Mouse (Mus musculus) G1E (cell line): ENCODE measurements around the gene Serpine2. TPM values are rescaled to one million over a fixed set of nuclear protein-coding genes. Genes with fewer than 3 reads are reported as not detected.

Experiments
- ATAC-seq: 2 replicates; pipeline ENCODE4 v1.8.0; 2016; ENCODE audit warnings: mild to moderate bottlenecking; ENCODE audit not compliant: insufficient number of reproducible peaks, poor library complexity, low FRiP score, severe bottlenecking; ENCODE audit errors: extremely low read depth
- DNase-seq: peaks from one replicate; pipeline ENCODE4 v3.0.0; 2012; ENCODE audit warnings: low spot score
- H3K27me3 ChIP-seq: 2 replicates; pipeline ENCODE4 v1.6.1; 2012; ENCODE audit warnings: mild to moderate bottlenecking, low read length, inconsistent platforms; ENCODE audit not compliant: insufficient read depth
- H3K36me3 ChIP-seq: replicated peaks from 2 replicates; pipeline ENCODE3; 2012; ENCODE audit warnings: mild to moderate bottlenecking, inconsistent platforms
- H3K4me1 ChIP-seq: 2 replicates; pipeline ENCODE4 v1.6.1; 2012; ENCODE audit warnings: low read depth, low read length, inconsistent platforms, mixed read lengths; ENCODE audit not compliant: insufficient read depth
- H3K4me3 ChIP-seq: 2 replicates; pipeline ENCODE4 v1.5.1; 2012; ENCODE audit warnings: low read depth, mild to moderate bottlenecking, inconsistent platforms, low read length, moderate library complexity, mixed read lengths
- H3K9me3 ChIP-seq: replicated peaks from 2 replicates; pipeline ENCODE4 v1.6.1; 2012; ENCODE audit warnings: inconsistent platforms
- CTCF ChIP-seq: IDR thresholded peaks from 2 replicates; pipeline ENCODE4 v1.5.1; 2012; ENCODE audit warnings: low read depth, low read length, inconsistent platforms, mixed read lengths
- GATA1 ChIP-seq: IDR thresholded peaks from 2 replicates; pipeline ENCODE4 v1.6.1; 2012; ENCODE audit warnings: borderline replicate concordance, low read length, inconsistent platforms, mixed read lengths
- GATA2 ChIP-seq: IDR thresholded peaks from 2 replicates; pipeline ENCODE4 v1.6.1; 2012; ENCODE audit warnings: low read depth, low read length, inconsistent platforms, borderline replicate concordance
- POLR2AphosphoS5 ChIP-seq: IDR thresholded peaks from 2 replicates; pipeline ENCODE4 v1.6.1; 2012; ENCODE audit warnings: low read depth, low read length, inconsistent platforms; ENCODE audit not compliant: insufficient replicate concordance
- TAL1 ChIP-seq: conservative IDR thresholded peaks from 2 replicates; pipeline ENCODE4 v1.6.1; 2012; ENCODE audit warnings: low read depth, low read length, inconsistent platforms, mixed read lengths
- polyA plus RNA-seq: library from polyadenylated mRNA; stranded (reverse); fragments of >175 nt; gene quantifications from 2 replicates; pipeline ENCODE4 v1.2.3, GENCODE M21; 2012
- total RNA-seq, 2 experiments: library from RNA; stranded (forward) in 1 of 2; stranded (reverse) in 1 of 2; fragments of 200-1000 nt in 1 of 2; fragments of >200 nt in 1 of 2; fragmentation: Nextera tagmentation in 1 of 2; gene quantifications; 2 replicates each; pipeline ENCODE4 v1.2.3; 2014 to 2017

Gene Serpine2
- total and polyA plus RNA-seq, 3 experiments, result 0.44 TPM; not detected in 2

GRCm38 (mm10) chr1:79822806-79823525, 38.0 kb downstream of the Serpine2 start:
- DNase-seq, result no peak
- Histone ChIP-seq H3K36me3 (no peaks in the 10 kb centered on the region), H3K4me3 (no peak overlapping the region), H3K27me3 (peaks cover 3% of the 10 kb centered on the region; the same call in 1 of the 2 replicates), H3K9me3 (no peaks in the 10 kb centered on the region), H3K4me1 (peaks cover 3% of the 10 kb centered on the region; the same call in 1 of the 2 replicates)
- TF ChIP-seq GATA2 (no peak), GATA1 (no peak), CTCF (no peak), POLR2AphosphoS5 (no peak), TAL1 (no peak)
- no peak for ATAC-seq

GRCm38 (mm10) chr1:79819296-79819879, 41.6 kb downstream of the Serpine2 start:
- H3K36me3 ChIP-seq, result no peaks in the 10 kb centered on the region
- no peak for TF ChIP-seq GATA2
- no peak for TF ChIP-seq CTCF
- TF ChIP-seq GATA1, result no peak
- TF ChIP-seq TAL1, result no peak
- no peak for TF ChIP-seq POLR2AphosphoS5

GRCm38 (mm10) chr1:79815446-79815845, 45.5 kb downstream of the Serpine2 start:
- ATAC-seq (no peak), DNase-seq (no peak)
- Histone ChIP-seq H3K4me1 (no peaks in the 10 kb centered on the region), H3K27me3 (no peaks in the 10 kb centered on the region), H3K36me3 (no peaks in the 10 kb centered on the region), H3K4me3 (no peak overlapping the region), H3K9me3 (no peaks in the 10 kb centered on the region)
- TF ChIP-seq GATA1 (no peak), GATA2 (no peak), TAL1 (no peak), POLR2AphosphoS5 (no peak), CTCF (no peak)

More at GRCm38 (mm10) chr1:79819296-79819879, 41.6 kb downstream of the Serpine2 start:
- Histone ChIP-seq H3K4me3 (no peak overlapping the region), H3K27me3 (peaks cover 3% of the 10 kb centered on the region; the same call in 1 of the 2 replicates), H3K4me1 (peaks cover 3% of the 10 kb centered on the region; the same call in 1 of the 2 replicates), H3K9me3 (no peaks in the 10 kb centered on the region)
- ATAC-seq (no peak), DNase-seq (no peak)

- Histone ChIP-seq H3K4me3 (no peak overlapping the region), H3K4me1 (no peaks in the 10 kb centered on the region), H3K27me3 (peaks cover 3% of the 10 kb centered on the region), H3K9me3 (no peaks in the 10 kb centered on the region), H3K36me3 (no peaks in the 10 kb centered on the region)
- no peak for DNase-seq
- TF ChIP-seq CTCF, result no peak
- TF ChIP-seq GATA1, result no peak
- TF ChIP-seq TAL1, result no peak
- no peak for TF ChIP-seq POLR2AphosphoS5
- no peak for TF ChIP-seq GATA2
- no peak for ATAC-seq
Observed at GRCm38 (mm10) chr1:79809447-79809846, 51.5 kb downstream of the Serpine2 start.

GRCm38 (mm10) chr1:79806865-79807264, 54.1 kb downstream of the Serpine2 start:
- H3K36me3 ChIP-seq, result no peaks in the 10 kb centered on the region
- no peaks in the 10 kb centered on the region for H3K4me1 ChIP-seq
- no peak overlapping the region for H3K4me3 ChIP-seq
- DNase-seq, result no peak
- TF ChIP-seq GATA1 (no peak), POLR2AphosphoS5 (no peak), CTCF (no peak), TAL1 (no peak), GATA2 (no peak)
- no peak for ATAC-seq
- no peaks in the 10 kb centered on the region for H3K9me3 ChIP-seq
- H3K27me3 ChIP-seq, result peaks cover 6% of the 10 kb centered on the region

GRCm38 (mm10) chr1:79803614-79804013, 57.4 kb downstream of the Serpine2 start:
- no peak for ATAC-seq

More at GRCm38 (mm10) chr1:79803614-79804013, 57.4 kb downstream of the Serpine2 start:
- H3K4me3 ChIP-seq, result no peak overlapping the region
- DNase-seq, result no peak
- TF ChIP-seq GATA1, result no peak
- TF ChIP-seq GATA2, result no peak
- TF ChIP-seq POLR2AphosphoS5, result no peak
- no peak for TF ChIP-seq TAL1
- no peak for TF ChIP-seq CTCF
- H3K9me3 ChIP-seq, result no peaks in the 10 kb centered on the region
- H3K36me3 ChIP-seq, result no peaks in the 10 kb centered on the region
- H3K27me3 ChIP-seq, result peaks cover 6% of the 10 kb centered on the region
- H3K4me1 ChIP-seq, result no peaks in the 10 kb centered on the region
